Mouse (Mus musculus) liver, embryonic 14.5 days (tissue): ENCODE measurements around the gene Lrrc1.

ENCODE experiments used
- CTCF ChIP-seq: IDR thresholded peaks from 2 replicates; pipeline ENCODE4 v1.5.1; 2016; ENCODE audit warnings: antibody characterized with exemption, low read depth, control low read depth
- EP300 ChIP-seq: IDR thresholded peaks from 2 replicates; pipeline ENCODE4 v1.6.1; 2016; ENCODE audit warnings: antibody characterized with exemption, low read depth

GRCm38 (mm10) chr9:77527170-77527569 lies 17.5 kb downstream of the Lrrc1 start:
- no peak for TF ChIP-seq CTCF
- no peak for TF ChIP-seq EP300
